Mouse (Mus musculus) lung, postnatal 0 days (tissue): Measurements from ENCODE around the gene Med27.

Experiments used
- CTCF ChIP-seq: IDR thresholded peaks from 2 replicates; pipeline ENCODE4 v1.5.1; 2016; ENCODE audit warnings: antibody characterized with exemption, mild to moderate bottlenecking
- EP300 ChIP-seq: IDR thresholded peaks from 2 replicates; pipeline ENCODE4 v1.6.1; 2016; ENCODE audit warnings: antibody characterized with exemption, mild to moderate bottlenecking, control low read depth

- TF ChIP-seq CTCF (peak; percentile 79), EP300 (no peak)
Observed at GRCm38 (mm10) chr2:29553945-29554634, 207.5 kb downstream of the Med27 start.
